Mouse (Mus musculus) bone marrow macrophage, adult 2 months (primary cell): ENCODE results near the gene Insyn1. TPM values are rescaled to one million over a fixed set of nuclear protein-coding genes. Genes with fewer than 3 reads are reported as not detected.

Source experiments
- H3K27ac ChIP-seq: 2 replicates; pipeline ENCODE4 v1.5.1; 2012; ENCODE audit warnings: low read depth, low read length; ENCODE audit not compliant: insufficient read depth
- H3K4me1 ChIP-seq: 2 replicates; pipeline ENCODE4 v1.6.1; 2012; ENCODE audit warnings: low read length; ENCODE audit not compliant: control insufficient read depth, insufficient read depth
- H3K4me3 ChIP-seq: 2 replicates; pipeline ENCODE4 v1.5.1; 2012; ENCODE audit warnings: mild to moderate bottlenecking, low read length, moderate library complexity; ENCODE audit not compliant: insufficient read depth
- CTCF ChIP-seq: IDR thresholded peaks from 2 replicates; pipeline ENCODE4 v1.5.1; 2012; ENCODE audit warnings: low read depth, mild to moderate bottlenecking, low read length, moderate library complexity
- POLR2A ChIP-seq: IDR thresholded peaks from 2 replicates; pipeline ENCODE4 v1.6.1; 2012; ENCODE audit warnings: mild to moderate bottlenecking, low read depth, low read length, borderline replicate concordance
- polyA plus RNA-seq: library from polyadenylated mRNA; stranded (reverse); fragments of >200 nt; gene quantifications from 2 replicates; pipeline ENCODE4 v1.2.4, GENCODE M21; 2012; ENCODE audit not compliant: missing spikeins, insufficient read depth, insufficient read length

The Insyn1 gene
- polyA plus RNA-seq, 1 experiment, result not detected

DNA sequence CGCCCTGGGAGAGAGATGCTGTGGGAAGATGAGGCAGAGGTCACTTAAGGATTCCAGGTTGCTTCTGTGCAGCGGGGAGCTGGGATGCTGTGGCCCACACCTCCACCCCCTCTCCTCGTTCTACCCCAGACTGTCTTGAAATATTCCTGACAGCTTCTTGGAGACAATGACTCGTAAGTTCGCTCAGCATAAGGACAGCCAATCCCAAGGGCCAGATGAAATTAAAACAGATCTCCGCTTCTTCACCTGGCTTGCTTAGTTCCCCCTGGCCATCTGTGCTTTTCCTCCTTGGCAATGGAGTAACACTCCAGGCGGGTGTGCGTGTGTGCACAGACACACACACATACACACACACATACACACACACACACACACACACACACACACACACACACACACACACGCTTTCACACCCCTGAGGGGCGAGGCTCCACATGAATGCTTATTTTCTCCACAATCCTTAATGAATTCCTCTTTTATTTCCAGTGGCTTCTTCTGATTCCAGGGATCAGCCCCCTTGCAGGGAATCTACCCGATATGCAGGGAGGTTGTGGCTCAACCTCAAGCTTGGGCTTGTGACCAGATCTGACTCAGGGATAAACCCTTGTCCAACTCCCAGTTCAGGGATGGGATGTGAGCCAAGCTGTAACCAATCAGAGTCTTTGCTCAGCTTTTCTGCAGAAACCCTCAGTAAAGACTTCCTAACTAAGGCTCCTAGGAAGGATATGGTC lies 58.4 kb downstream of the Insyn1 start:
- Histone ChIP-seq H3K4me3 (no peak overlapping the region), H3K4me1 (peaks cover 70% of the 10 kb centered on the region), H3K27ac (no peak overlapping the region)
- TF ChIP-seq CTCF (no peak), POLR2A (no peak)

DNA sequence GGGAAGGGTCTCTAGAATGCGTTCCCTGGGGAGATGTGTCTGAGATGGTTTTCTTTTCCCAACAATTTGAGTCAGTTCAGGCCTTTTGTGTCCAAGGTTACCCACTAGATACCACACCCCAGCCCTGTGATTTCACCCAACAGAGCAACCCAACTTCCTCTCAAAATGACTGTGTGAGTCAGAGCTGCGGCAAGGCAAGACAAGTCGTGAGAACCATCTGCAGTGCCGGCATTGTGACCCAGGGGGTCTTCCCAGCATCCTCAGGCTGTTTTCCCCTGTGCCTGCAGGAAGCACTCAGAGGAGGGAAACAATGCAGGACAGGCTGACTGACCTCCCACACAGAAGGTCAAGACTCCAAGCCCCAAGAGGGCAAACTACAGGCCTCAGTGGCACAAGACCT lies 60.5 kb downstream of the Insyn1 start:
- H3K4me1 ChIP-seq, result peaks cover 74% of the 10 kb centered on the region
- no peak for TF ChIP-seq CTCF
- TF ChIP-seq POLR2A, result no peak
- no peak overlapping the region for H3K27ac ChIP-seq
- H3K4me3 ChIP-seq, result no peak overlapping the region

Other genes with a start within 250 kb of the Insyn1 start
- gene Pml, start 238.8 kb upstream of the Insyn1 start, polyA plus RNA-seq, result 60.5 and 71.3 TPM in 2 replicates
- gene Stoml1, start 235.4 kb upstream of the Insyn1 start, polyA plus RNA-seq, result 21.3 and 25.2 TPM in 2 replicates
- 1.5 and 1.8 TPM in 2 replicates for gene Loxl1, start 175.4 kb upstream of the Insyn1 start, polyA plus RNA-seq
- gene Tbc1d21, start 118.1 kb upstream of the Insyn1 start, polyA plus RNA-seq, result not detected in 2 replicates
- 8.7 and 9.3 TPM in 2 replicates for gene Cd276, start 66.8 kb downstream of the Insyn1 start, polyA plus RNA-seq
- gene Nptn, start 93.6 kb downstream of the Insyn1 start, polyA plus RNA-seq, result 570 and 586 TPM in 2 replicates